14 mouse cellular contexts compared by ENCODE assay signal in genomic region chr1:179169749-179170148, GRCm38 (mm10).
DNase-seq lines count a peak whose midpoint lies in the region; ATAC-seq lines count a peak whose summit lies in the region.
"Had no signal": no experiment of that assay in that cellular context is flagged by ENCODE, and none has a peak within 500 bp of the region (broad histone marks: within the 10 kb centered on the region; RNA-seq: fewer than 3 reads in every experiment).

No protein-coding gene starts in this region.

- H3K36me3 ChIP-seq in intestine, embryonic 15.5 days, result no peaks in the 10 kb centered on the region
- H3K36me3 ChIP-seq: embryonic facial prominence, embryonic 13.5 days; neural tube, embryonic 15.5 days had no signal

- ATAC-seq in intestine, embryonic 15.5 days, result peak; percentile 94
- ATAC-seq in megakaryocyte progenitor cell, adult 5-6 weeks (replicated peaks; ENCODE audit: poor library complexity), result peak; percentile 93
- ATAC-seq: forebrain, embryonic 13.5 days had no signal

- H3K9me3 ChIP-seq in intestine, embryonic 15.5 days, result no peaks in the 10 kb centered on the region
- H3K9me3 ChIP-seq: embryonic facial prominence, embryonic 13.5 days; forebrain, embryonic 13.5 days; neural tube, embryonic 15.5 days had no signal

- H3K27ac ChIP-seq in intestine, embryonic 15.5 days, result no peak overlapping the region
- H3K27ac ChIP-seq: embryonic facial prominence, embryonic 13.5 days; forebrain, embryonic 13.5 days; macrophage; neural tube, embryonic 15.5 days had no signal

- no peaks in the 10 kb centered on the region for H3K4me1 ChIP-seq in intestine, embryonic 15.5 days (replicated peaks)
- H3K4me1 ChIP-seq: neural tube, embryonic 15.5 days had no signal

- no peak overlapping the region for H3K4me2 ChIP-seq in intestine, embryonic 15.5 days (replicated peaks)
- H3K4me2 ChIP-seq: embryonic facial prominence, embryonic 13.5 days; forebrain, embryonic 13.5 days; neural tube, embryonic 15.5 days had no signal

- H3K4me3 ChIP-seq in intestine, embryonic 15.5 days (replicated peaks), result no peak overlapping the region
- H3K4me3 ChIP-seq: embryonic facial prominence, embryonic 13.5 days; forebrain, embryonic 13.5 days; neural tube, embryonic 15.5 days had no signal

- 73% methylated on average over 3 of the region's 3 CpGs for whole genome bisulfite sequencing in intestine, embryonic 15.5 days

- intact Hi-C loops in heart, postnatal 10 days (cut with DNase I), result no loop called here

- H3K27me3 ChIP-seq in intestine, embryonic 15.5 days (replicated peaks), result no peaks in the 10 kb centered on the region
- H3K27me3 ChIP-seq: embryonic facial prominence, embryonic 13.5 days; forebrain, embryonic 13.5 days; neural tube, embryonic 15.5 days had no signal

- no peak overlapping the region for H3K9ac ChIP-seq in intestine, embryonic 15.5 days
- H3K9ac ChIP-seq: embryonic facial prominence, embryonic 13.5 days; forebrain, embryonic 13.5 days; neural tube, embryonic 15.5 days had no signal

- DNase-seq in CD4-positive helper T cell, adult 2 months (ENCODE audit: low read depth, low spot score), result peak; percentile 80
- DNase-seq in MEL-GATA-1-ER (ENCODE audit: extremely low read depth, low read depth) (peak; percentile 33), adipocyte (ENCODE audit: low spot score) (no peak)
- DNase-seq in gastrocnemius, postnatal 4 days (ENCODE audit: low spot score in 2 of 2), result no peak
- no peak for DNase-seq in adrenal gland, adult (ENCODE audit: inconsistent age in 2 of 2, low spot score in 1 of 2)
- DNase-seq in heart, postnatal 10 days, result no peak
- DNase-seq: kidney, adult 18-20 months; kidney, postnatal 36 days had no signal

Comparison
In these comparisons a context has a peak if more than half of its experiments do, and no peak if none do; other contexts are left out.
1. DNase-seq: peak in CD4-positive helper T cell, adult 2 months (single experiment) and MEL-GATA-1-ER (single experiment); none in adipocyte (single experiment), gastrocnemius, postnatal 4 days (0 of 2), adrenal gland, adult (0 of 2) and heart, postnatal 10 days (0 of 2).